Comparison of ENCODE assay signal across 13 mouse cellular contexts in the genomic region with DNA sequence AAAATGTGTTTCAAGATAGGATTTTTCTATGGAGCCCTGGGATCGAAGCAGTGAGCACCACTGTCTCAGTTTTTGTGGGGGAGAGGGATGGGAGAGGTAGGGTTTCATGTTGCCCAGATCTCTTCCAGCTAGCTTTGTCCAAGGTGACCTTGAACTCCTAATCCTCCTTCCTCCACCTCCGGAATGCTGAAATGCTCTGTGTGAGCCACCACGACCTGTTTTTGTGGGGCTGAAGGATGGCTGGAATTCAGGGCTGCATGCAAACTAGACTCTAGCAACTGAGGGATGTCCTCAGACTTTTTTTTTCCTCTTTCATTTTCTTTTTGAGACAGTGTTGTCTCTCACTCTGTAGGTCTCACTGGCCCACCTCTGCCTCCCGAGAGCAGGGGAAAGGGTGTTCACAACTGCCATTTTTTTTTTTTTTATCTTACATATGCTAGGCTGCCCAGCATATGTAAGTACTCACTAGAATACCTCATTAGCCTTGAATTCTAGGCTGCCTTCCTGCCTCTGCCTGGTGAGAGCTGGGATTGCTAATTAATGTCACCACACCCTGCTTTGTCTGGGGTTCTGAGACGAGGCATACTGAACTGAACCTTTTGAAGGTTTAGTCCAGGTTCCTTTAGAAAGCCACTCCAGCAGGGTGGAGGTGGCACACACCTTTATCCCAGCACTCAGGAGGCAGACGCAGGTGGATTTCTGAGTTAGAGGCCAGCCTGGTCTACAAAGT. TPM values are rescaled to one million over a fixed set of nuclear protein-coding genes. Genes with fewer than 3 reads are reported as not detected.
DNase-seq lines count a peak whose midpoint lies in the region; ATAC-seq and TF ChIP-seq lines count a peak whose summit lies in the region.
"Had no signal": no experiment of that assay in that cellular context is flagged by ENCODE, and none has a peak within 500 bp of the region (broad histone marks: within the 10 kb centered on the region; RNA-seq: fewer than 3 reads in every experiment).

No protein-coding gene starts in this region.

- peaks cover 24% of the 10 kb centered on the region for H3K4me1 ChIP-seq in heart, embryonic 12.5 days (replicated peaks)
- peaks cover 12% of the 10 kb centered on the region for H3K4me1 ChIP-seq in liver, adult 2 months (ENCODE audit: control insufficient read depth, insufficient read depth, low read length)
- H3K4me1 ChIP-seq in liver, postnatal 0 days (ENCODE audit: insufficient read depth) = peaks cover 26% of the 10 kb centered on the region
- H3K4me1 ChIP-seq: forebrain, embryonic 12.5 days had no signal

- no peak for ATAC-seq in heart, embryonic 12.5 days (ENCODE audit: insufficient number of reproducible peaks, low FRiP score)
- ATAC-seq in liver, postnatal 0 days = no peak
- ATAC-seq: hindbrain, postnatal 0 days had no signal

- peak overlapping the region; percentile 48 for H3K27ac ChIP-seq in heart, embryonic 12.5 days (ENCODE audit: poor library complexity, severe bottlenecking)
- peak overlapping the region; percentile 27 for H3K27ac ChIP-seq in liver, adult 2 months (replicated peaks; ENCODE audit: insufficient read depth, low read depth, low read length)
- H3K27ac ChIP-seq in liver, postnatal 0 days (ENCODE audit: low read depth) = no peak overlapping the region; the same call in none of the 2 replicates
- H3K27ac ChIP-seq in macrophage = peak overlapping the region; percentile 98
- H3K27ac ChIP-seq: forebrain, embryonic 12.5 days; hindbrain, postnatal 0 days had no signal

- 48% methylated on average over 6 of the region's 6 CpGs for WGBS in heart, embryonic 12.5 days
- WGBS in liver, adult 2 months = 75% methylated on average over 6 of the region's 6 CpGs
- WGBS in liver, postnatal 0 days (ENCODE audit: insufficient replicate concordance) = 56% methylated on average over 6 of the region's 6 CpGs
- WGBS in macrophage (ENCODE audit: missing documents) = 85% methylated on average over 6 of the region's 6 CpGs

- no peaks in the 10 kb centered on the region for H3K36me3 ChIP-seq in heart, embryonic 12.5 days
- H3K36me3 ChIP-seq in liver, adult 2 months (ENCODE audit: control insufficient read depth, insufficient read depth, low read length) = no peaks in the 10 kb centered on the region
- H3K36me3 ChIP-seq in liver, postnatal 0 days (replicated peaks; ENCODE audit: insufficient read depth, low read length) = no peaks in the 10 kb centered on the region
- no peaks in the 10 kb centered on the region for H3K36me3 ChIP-seq in macrophage (ENCODE audit: inconsistent target)
- H3K36me3 ChIP-seq: embryonic facial prominence, embryonic 15.5 days; forebrain, embryonic 12.5 days had no signal

- H3K9me3 ChIP-seq in heart, embryonic 12.5 days (replicated peaks) = 0 out of 2 replicates have a peak, but pooled peaks cover 3% of the 10 kb centered on the region
- H3K9me3 ChIP-seq in liver, postnatal 0 days (ENCODE audit: low read length) = no peaks in the 10 kb centered on the region
- H3K9me3 ChIP-seq: embryonic facial prominence, embryonic 15.5 days had no signal

- no peaks in the 10 kb centered on the region for H3K27me3 ChIP-seq in heart, embryonic 12.5 days (replicated peaks)
- no peaks in the 10 kb centered on the region for H3K27me3 ChIP-seq in liver, adult 2 months (ENCODE audit: control insufficient read depth, insufficient read depth, low read length)
- H3K27me3 ChIP-seq in liver, postnatal 0 days (ENCODE audit: insufficient read depth, low read length) = no peaks in the 10 kb centered on the region
- H3K27me3 ChIP-seq: embryonic facial prominence, embryonic 15.5 days; forebrain, embryonic 12.5 days had no signal

- intact Hi-C loops in heart, postnatal 25 days (cut with DNase I) = no loop called here

- no peak overlapping the region for H3K4me3 ChIP-seq in heart, embryonic 12.5 days
- no peak overlapping the region for H3K4me3 ChIP-seq in liver, adult 2 months (ENCODE audit: insufficient read depth, low read depth, low read length)
- H3K4me3 ChIP-seq in liver, postnatal 0 days (ENCODE audit: low read depth, low read length) = no peak overlapping the region
- H3K4me3 ChIP-seq in macrophage (ENCODE audit: inconsistent target) = no peak overlapping the region
- H3K4me3 ChIP-seq: embryonic facial prominence, embryonic 15.5 days; forebrain, embryonic 12.5 days had no signal

- no peaks in the 10 kb centered on the region for H3K79me2 ChIP-seq in liver, adult 2 months (ENCODE audit: control insufficient read depth, insufficient read depth, low read length)
- no peaks in the 10 kb centered on the region for H3K79me2 ChIP-seq in macrophage (ENCODE audit: inconsistent target)

- no peak for TF ChIP-seq POLR2A in liver, adult 2 months (IDR thresholded peaks at IDR 0.05; ENCODE audit: extremely low read depth, insufficient read depth, low read length)

- TF ChIP-seq CTCF in liver, adult 2 months (IDR thresholded peaks at IDR 0.05; ENCODE audit: low read depth, low read length) = no peak
- TF ChIP-seq CTCF in liver, postnatal 0 days (IDR thresholded peaks at IDR 0.05; ENCODE audit: low read depth) = no peak

- TF ChIP-seq EP300 in liver, postnatal 0 days (IDR thresholded peaks at IDR 0.05; ENCODE audit: low read depth) = no peak

- no peak overlapping the region for H3K9ac ChIP-seq in heart, embryonic 12.5 days
- no peak overlapping the region for H3K9ac ChIP-seq in liver, adult 2 months (ENCODE audit: low read depth, low read length)
- no peak overlapping the region for H3K9ac ChIP-seq in liver, postnatal 0 days (replicated peaks)
- H3K9ac ChIP-seq: embryonic facial prominence, embryonic 15.5 days; forebrain, embryonic 12.5 days; lung, embryonic 14.5 days had no signal

- H3K4me2 ChIP-seq in heart, embryonic 12.5 days = no peak overlapping the region
- H3K4me2 ChIP-seq in liver, postnatal 0 days (ENCODE audit: low read depth, low read length) = no peak overlapping the region
- H3K4me2 ChIP-seq: embryonic facial prominence, embryonic 15.5 days; forebrain, embryonic 12.5 days; lung, embryonic 14.5 days had no signal

- DNase-seq in heart, postnatal 25 days (ENCODE audit: low spot score) = no peak
- no peak for DNase-seq in liver, adult 2 months (ENCODE audit: extremely low read depth, low read depth, low spot score)
- DNase-seq in liver, postnatal 0 days = no peak
- peak; percentile 98 for DNase-seq in ES-CJ7 (ENCODE audit: low read depth, low spot score)
- no peak for DNase-seq in natural killer cell, adult 2 months (ENCODE audit: low spot score in 2 of 2)
- DNase-seq: adrenal gland, postnatal 36 days; cerebellum, adult 18-20 months; lung, embryonic 14.5 days had no signal

RNA-seq across cellular contexts. Expression of a gene that starts 11.0 kb away (rescaled TPM):
- polyA plus RNA-seq in heart, embryonic 12.5 days (2016; fragmentation: Nextera tagmentation; extraction: Ambion mirVana) = 16.4 and 17.4 TPM in 2 replicates
- total RNA-seq in heart, postnatal 25 days (2021) = 10 to 100 TPM; 23.8 to 29.6 TPM
- 11.5 and 14.8 TPM in 2 replicates for total RNA-seq in liver, adult 2 months (2014; rRNA removed)
- 8.2 and 13.6 TPM in 2 replicates for polyA plus RNA-seq in liver, adult 2 months (2012; rRNA removed)
- polyA plus RNA-seq in liver, postnatal 0 days (2015; fragmentation: Nextera tagmentation; extraction: Ambion mirVana) = 3.3 and 3.9 TPM in 2 replicates
- 100 to 1,000 TPM in 23 of 26 experiments, 10 to 100 TPM in 3; 62.1 to 293 (median 204) TPM for total RNA-seq in macrophage (2018; cell fraction: chromatin; rRNA removed)
- 100 to 1,000 TPM in 3 of 26 experiments, 10 to 100 TPM in 23; 52.7 to 107 (median 91.0) TPM for total RNA-seq in macrophage (2018; cell fraction: cytosol; rRNA removed)
- 100 to 1,000 TPM in 21 of 26 experiments, 10 to 100 TPM in 5; 76.5 to 218 (median 154) TPM for total RNA-seq in macrophage (2018; cell fraction: nucleus; rRNA removed)
- 48.3 to 71.1 TPM (median 65.0 TPM) in 3 replicates for polyA plus RNA-seq in macrophage (2018)
